Mouse (Mus musculus): ENCODE results near the gene Sema6d.

- TF ChIP-seq CTCF (IDR thresholded peaks at IDR 0.05; ENCODE audit: control insufficient read depth, insufficient read depth, low read length), result no peak
- no peak for TF ChIP-seq POLR2A (IDR thresholded peaks at IDR 0.05; ENCODE audit: borderline replicate concordance, control insufficient read depth, low read depth, low read length)
These were observed 11.4 kb downstream of the Sema6d start for GRCm38 (mm10) chr2:124101201-124101517.
